Mouse (Mus musculus) cerebellum, postnatal 14 days (tissue): ENCODE data around the gene Lpin1.

Source experiments
- DNase-seq, 2 experiments: peaks; one replicate each; pipeline ENCODE4 v3.0.0; 2021; ENCODE audit warnings: mixed read lengths in 2 of 2

Lpin1 gene

DNA sequence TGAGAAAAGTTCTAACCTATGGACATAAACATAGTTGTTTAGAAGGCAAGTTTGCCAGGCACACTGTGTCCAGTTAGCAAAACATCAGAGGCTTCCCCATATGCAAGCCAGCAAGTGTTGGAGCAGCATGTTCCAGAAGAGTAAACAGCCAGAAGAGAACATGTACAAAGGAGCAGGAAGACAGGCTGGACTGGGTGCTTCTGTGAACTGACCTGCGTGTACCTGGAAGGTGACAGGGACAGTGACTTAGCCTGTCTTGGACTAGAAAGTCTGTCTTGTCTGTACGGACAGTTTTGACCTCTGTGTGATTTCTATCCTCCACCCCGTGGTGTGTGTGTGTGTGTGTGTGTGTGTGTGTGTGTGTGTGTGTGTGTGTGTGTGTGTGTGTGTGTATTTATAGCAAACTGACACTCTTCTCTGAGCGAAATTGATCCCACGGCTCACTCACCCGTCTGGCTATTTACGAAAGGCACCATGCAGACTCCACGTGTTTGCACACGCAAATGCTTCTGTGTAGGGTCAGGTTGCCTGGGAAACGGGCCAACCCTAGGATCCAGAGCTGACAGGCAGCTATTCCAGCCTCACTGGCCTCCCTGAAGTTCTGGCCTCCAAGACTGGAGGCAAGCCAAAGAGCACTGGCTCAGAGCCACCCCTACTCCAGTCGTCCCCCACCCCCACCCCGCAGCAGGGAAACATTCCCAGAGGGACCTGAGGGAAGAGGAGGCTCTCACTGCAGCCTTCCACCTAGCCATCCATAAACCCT is 7.9 kb upstream of the Lpin1 start:
- peak; percentile 75 to 82 for DNase-seq

DNA sequence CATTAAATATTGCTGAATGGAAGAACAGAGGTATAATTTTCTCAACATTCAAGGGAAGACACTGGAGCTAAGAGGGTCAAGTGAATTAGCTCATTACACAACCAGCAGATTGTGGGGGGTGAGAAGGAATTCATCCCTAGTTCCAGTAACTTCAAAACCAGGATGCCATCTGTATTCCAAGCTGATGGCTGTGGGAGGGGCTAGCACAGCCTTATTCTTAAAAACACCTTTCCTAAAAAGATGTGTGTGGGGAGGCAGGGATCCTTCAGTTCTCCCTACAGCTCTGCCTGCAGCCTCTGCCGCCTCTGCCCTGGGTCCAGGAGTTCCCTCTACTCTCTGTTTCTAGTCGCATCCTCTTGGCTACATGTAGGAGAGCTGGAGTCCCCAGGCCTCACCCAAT is 5.0 kb upstream of the Lpin1 start:
- DNase-seq: no peak

DNA sequence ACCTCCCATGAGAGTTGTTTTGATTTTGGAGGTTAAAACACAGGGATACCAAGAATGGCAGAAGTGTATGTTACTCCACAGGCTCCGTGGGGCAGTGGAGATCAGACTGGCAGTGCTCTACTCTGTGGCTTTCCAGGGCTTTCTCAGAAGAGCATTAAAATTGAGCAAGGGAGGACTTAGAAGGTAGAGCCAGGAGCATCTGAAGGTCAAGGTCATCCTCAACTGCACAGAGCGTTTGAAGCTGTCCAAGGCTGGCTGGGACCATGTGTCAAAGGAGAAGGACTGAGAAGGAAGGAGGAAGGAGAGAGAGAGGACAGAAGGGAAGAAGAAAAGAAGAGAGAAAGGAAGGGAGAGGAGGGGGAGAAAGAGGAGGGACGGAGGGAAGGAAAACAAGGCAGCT is 3.8 kb upstream of the Lpin1 start:
- DNase-seq: no peak

DNA sequence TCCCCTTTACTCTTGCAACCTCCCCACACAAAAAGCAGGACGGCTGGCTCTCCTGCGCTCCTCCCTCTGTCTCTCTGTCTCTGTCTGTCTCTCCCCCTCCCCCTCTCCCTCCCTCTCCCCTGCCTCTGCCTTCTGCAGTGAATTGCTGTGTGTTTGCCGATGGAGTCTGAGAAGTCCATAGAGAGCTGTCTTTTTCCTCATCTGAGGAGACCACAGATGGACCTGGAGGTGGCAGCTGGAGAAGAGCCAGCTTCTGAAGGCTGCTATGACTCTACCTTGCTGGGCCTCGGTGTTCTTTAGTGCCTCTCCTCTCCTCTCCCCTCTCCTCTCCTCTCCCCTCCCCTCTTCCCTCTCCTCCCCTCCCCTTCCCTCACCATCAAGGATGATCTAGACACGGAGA is 5.1 kb downstream of the Lpin1 start:
- DNase-seq: no peak

DNA sequence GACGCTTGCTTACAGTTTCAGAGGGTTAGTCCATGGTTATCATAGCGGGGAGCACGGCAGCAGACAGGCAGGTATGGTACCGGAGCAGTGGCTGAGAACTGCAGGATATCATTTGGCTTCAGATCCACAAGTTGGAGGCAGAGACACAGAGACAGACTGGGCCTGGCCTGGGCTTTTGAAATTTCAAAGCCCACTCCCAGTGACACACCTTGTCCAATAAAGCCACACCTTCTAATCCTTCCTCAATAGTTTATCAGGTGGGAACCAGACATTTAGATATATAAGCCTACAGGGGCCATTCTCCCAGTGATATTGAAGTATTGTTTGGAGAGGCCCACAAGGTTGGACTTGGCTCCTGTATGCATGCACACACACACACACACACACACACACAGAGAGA is 8.5 kb downstream of the Lpin1 start:
- DNase-seq: no peak

DNA sequence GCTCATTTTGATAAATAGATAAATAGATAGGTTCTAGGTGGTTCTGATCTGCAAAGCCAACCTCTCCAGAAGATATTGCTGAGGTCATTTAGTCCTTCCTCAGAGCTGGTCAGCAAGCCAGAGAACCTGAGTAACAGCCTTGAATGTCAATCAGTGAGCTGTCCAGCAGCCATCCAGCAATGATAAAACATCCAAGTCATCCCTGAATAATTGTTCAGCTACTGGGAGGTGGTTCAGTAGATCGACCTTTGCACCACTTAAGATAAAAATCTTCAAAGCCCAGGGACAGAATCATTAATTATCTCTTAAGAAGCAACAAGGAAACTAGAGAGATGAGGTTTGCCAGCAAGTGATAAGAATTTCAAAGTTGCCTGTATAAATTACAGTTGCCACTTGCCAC is 10.4 kb downstream of the Lpin1 start:
- no peak for DNase-seq

DNA sequence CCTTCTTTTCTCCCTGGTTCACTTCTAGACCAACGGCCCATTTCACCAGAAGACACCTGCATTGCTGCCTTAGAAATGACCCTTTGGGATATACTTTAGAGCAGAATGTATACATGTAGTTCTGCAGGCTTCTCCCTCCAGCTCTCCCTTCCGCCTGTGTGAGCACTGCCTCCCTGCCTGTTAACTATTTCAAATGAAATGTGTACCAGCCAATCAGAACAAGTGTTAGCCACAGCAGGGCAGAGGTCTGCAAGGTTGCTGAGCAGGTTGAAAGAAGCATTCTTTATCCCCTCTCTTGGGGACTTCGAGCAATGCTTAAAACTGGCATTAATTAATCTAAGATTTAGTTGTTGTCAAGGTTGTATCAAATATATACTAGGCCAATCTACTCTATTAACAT is 11.4 kb downstream of the Lpin1 start:
- DNase-seq: no peak

DNA sequence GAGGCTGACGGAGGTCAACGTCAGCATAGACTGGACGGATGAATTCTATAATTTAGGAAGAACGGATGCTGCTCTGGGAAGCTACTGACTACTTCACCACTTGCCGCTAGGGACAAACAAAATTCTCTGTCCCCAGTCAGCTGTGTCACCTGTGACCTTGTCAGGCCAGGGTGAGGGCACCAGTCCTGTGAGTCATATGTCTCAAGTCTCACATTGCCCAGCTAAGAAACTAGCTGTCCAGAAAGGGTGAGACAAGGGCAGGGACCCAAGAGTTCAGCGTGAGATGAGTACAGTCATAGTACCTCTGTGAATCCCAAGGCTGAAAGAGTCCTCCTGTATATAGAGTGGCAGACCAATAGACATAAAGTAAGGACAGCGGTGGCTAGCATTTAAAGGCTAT is 17.0 kb downstream of the Lpin1 start:
- no peak for DNase-seq

DNA sequence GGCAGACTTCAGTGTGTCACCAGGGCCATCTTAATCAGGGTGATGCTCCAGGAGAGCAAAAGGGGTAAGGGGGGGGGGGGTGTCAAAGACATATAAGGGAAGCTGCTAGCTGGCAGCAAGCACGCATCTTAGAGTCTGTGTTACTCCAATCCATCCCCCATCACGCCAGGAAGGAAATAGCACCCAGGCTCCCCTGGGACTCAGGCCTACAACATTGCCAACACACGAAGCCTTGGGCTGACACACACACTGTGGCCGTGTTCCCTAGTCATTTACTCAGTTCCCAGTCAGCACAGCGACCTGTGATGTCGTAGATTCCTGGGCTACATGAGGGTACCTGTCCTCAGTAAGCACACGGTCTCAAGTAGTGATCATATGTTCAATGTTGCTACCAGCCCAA is 17.8 kb downstream of the Lpin1 start:
- DNase-seq: no peak

DNA sequence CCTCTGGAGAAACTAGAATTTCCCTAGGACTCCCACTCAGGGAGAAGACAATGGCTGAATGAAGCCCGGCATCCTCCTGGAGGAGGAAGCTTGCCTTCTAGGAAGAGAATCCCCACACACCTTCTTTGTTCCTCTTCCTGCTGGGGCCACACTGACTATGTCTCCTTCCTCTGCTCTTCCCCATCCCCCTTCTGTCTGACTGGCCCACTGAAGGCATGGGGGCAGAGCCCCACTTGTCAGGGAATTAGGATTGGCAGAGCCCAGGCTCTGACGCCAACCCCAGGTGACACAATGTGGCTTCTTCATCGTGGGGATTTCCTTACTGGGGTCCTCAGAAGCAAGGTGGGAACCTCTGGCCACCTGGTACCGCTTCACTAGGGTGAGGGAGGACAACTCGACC is 18.3 kb downstream of the Lpin1 start:
- DNase-seq: no peak

DNA sequence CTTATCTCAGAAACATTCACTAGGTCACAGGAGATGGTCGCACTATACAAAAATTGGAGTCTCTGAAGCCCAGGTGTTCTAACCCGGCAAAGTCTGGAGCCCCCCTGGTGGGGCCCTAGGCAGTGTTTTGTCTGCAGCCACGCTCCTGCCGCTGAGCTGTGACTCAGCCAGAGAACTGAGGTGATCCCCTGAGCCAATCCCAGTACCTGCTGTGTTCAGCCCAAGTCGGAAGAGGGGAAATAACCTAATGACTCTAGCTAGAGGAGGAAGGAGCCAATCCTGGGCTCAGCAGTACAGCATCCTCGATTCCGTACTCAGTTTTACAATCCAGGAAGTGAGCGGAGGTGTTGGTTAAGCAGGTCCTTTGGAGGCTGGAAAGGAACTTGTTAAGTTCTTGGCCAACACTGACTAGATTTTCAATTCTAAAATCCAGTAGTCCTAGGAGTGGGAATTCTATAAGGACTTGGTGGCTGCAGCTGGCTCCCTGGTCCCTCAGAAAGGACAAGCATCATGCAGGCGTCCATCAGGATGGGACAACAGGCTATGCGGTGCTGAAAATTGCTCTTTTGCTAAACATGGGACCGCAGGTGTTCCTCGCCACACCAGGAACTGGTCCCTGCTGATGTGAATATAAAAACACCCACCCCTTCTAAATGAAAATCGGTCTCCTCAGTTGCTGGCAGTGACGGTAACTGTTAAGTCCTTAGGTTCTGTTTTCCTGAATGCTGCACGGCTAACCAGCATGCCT is 19.1 kb downstream of the Lpin1 start:
- peak; percentile 90 to 92 for DNase-seq

DNA sequence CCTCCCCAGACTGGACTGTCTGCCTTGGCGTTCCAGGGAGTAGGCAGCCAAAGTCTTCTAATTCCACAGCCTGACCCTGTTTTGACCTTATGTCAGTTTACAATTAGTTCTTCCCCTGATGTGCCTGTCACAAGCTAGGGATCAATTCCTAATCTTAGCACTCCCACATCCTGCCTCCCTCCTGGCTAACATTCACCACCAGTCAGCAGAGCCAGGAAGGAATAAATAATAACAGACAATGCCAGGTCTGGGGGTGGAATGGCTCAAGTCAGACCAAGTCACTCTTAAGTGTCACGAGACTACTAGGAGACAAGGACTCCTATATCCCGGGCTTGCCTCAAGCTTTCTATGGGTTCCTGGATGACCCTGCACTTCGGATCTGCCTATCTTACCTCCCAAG is 20.8 kb downstream of the Lpin1 start:
- DNase-seq: no peak

DNA sequence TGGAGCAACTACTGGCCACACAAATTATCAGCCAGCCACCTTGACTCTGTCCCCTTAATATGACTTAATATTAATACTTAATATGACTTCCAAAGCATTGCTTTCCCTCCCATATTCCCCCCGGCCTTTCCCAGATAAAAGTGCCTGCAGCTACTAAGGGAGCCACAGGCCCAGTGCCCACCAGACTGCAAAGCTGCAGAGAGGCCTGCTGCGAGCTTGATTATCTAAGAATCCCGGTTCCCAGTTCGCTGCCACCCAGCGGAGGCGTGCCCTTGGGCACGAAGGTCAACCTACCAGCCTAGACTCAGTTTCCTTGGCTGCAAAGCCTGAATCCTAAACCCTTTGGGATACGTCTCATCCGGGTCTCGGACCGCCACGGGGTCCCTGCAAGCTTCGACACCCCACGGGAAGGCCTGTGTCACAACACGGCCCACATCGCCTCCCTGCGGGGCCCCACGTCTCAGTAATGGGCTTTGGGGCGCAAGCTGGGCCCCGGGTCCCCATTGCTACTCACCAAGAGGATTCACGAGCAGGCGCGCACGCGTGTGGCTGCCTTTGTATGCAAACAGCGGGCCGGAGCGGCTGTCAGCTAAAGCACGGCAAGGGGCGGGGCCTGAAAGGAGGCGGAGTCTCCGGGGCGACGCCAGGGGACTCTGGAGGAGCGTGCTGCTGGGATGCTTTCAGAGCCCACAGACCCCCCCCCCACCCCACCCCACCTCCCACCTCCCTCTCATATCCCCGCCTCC is 21.4 kb downstream of the Lpin1 start:
- peak; percentile 95 to 98 for DNase-seq

DNA sequence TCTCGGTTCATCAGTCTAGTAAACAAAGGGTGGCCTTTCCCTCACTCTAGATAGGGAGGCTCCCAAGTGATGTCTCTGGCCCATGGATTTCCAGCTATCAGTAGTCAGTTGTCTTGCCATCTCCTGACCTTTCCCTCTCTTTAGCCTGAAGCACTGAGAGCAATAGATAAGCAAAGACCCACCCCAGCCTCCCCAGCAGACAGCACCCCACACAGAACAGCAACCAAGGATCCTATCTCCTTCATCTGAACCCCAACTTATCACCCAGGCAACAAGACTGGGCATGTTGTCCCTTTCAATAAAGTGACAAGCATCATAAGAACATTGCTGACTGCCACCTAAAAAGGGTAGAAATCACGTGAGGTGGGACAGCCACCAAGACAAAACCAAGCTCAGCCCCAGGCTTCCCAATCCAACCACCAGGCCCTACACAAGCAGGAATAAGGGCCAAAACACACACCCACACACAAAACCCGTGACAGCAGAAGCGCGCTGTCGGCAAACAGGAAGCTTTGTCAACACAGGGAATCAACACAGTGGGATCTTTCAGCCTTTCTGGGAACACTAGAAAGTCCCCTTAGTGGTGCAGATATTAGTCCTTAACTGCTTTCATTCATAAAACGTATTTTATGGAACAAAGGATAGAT is 22.2 kb downstream of the Lpin1 start:
- DNase-seq: peak; percentile 39 to 41

DNA sequence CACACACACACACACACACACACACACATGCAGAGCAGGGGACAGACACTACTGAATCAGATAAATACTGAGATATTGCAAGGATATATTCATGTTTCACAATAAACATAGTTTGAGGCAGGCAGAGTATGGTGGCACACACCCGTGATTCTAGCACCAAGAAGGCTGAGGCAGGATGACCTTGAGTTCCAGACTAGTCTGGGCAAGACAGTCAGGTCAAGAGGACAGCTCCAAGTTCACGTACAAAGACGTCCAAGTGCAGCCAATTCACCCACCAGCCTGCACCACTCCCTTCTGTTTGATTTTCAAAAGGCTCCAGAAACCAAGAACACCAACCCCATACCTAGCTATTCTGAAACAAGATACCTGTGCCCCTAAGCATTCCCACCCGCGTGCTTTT is 23.0 kb downstream of the Lpin1 start:
- DNase-seq: no peak

DNA sequence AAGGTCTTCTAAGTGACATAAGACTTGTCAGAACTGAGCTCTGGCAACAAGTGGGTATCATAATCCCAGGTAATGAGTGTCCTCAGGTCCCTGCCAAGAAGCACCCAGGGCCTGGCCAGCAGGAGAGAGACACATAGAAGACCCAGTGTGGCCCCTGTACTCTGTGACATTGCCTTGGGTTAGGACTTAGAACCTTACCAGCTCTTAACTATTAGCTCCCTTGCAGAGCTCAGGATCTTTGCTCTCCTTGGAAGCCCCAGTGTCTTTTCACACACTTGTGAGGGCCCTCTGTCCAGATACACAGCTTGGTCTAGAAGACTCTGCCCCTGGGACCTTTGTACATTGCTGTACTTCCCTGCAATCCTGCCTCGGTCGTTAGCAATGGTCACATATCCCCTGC is 23.7 kb downstream of the Lpin1 start:
- no peak for DNase-seq

DNA sequence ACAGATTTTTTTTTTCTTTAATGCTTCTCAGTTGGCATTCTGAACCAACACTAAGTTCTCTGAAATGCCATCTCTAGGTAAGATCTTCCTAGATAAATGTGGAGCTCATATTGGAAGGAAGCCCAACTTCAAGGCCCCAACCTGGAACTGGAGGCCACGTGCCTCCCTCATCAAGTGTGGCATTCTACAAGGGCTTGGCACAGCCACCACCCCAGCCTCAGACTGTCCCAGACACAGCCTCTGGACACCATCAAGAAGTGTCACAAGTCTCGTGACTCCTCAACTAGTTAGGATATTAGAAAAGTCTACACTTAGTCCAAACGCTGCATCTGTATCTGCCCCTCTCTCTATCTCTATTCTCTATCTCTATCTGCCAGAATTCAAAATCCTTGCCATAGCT is 25.8 kb downstream of the Lpin1 start:
- no peak for DNase-seq

DNA sequence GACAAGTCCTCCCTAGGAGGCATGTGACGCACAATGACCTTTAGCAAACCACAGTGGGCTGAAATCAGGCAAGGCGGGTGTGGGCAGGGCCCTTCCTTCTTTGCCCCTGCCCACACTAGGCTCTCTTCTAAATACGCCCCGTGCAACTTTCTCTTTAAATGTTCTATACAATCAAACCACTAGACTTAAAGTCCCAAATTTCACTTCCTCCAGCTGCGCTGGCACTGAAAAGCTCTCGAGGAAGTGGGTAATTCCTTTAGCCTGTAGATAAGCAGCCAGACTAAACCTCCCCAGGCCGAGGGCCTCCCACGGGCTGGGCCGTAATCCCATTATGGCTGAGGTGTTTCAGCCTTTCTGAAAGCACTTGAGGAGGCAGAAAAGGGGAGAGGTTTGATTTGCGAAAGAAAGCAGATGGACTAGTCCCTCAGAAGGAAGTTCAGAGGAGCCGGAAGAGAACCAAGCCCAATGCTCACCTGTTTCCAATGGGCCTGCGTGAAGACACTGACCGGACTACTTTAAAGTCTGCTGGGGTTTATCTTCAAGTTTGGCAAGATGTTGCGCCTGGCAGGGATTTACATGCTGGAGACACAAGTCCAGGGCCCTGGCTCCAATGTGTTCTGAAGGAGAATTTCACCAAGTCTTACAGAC is 26.6 kb downstream of the Lpin1 start:
- no peak for DNase-seq

DNA sequence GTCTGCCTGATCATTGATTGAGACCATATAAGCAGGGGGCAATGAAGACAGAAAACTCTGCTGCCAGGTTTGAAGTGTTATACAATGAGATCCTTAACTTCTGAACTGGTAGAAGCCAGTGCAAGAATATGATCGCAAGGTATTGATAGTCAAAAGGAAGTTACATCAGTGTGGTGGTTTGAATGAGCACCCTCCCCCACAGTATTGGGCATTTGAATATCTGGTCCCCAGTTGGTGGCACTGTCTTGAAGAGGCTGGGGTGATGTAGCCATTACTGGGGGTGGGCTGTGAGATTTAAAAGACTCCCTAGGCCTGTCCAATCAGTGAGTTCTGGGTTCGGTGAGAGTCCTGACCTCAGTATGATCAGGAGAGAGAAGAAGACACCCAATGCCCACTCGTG is 27.5 kb downstream of the Lpin1 start:
- no peak for DNase-seq

DNA sequence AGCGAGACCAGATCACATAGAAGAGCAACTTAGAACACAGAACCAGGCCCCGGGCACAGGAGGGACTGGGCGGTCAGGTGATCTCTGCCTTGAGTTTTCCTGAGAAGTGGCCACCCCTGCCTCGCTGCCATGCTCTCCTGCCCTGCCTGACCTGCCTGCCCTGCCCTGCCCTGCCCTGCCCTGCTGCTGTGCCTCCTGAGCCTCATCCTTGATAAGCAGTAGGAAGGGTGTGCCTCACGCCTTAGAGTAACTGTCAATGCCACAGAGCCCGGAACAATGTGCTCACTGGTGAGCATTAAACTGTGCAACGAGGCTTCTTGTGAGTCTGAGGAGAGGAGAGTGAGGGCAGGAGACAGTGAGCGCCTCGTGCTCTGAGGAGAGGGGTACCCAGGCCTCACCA is 30.5 kb downstream of the Lpin1 start:
- DNase-seq: no peak

DNA sequence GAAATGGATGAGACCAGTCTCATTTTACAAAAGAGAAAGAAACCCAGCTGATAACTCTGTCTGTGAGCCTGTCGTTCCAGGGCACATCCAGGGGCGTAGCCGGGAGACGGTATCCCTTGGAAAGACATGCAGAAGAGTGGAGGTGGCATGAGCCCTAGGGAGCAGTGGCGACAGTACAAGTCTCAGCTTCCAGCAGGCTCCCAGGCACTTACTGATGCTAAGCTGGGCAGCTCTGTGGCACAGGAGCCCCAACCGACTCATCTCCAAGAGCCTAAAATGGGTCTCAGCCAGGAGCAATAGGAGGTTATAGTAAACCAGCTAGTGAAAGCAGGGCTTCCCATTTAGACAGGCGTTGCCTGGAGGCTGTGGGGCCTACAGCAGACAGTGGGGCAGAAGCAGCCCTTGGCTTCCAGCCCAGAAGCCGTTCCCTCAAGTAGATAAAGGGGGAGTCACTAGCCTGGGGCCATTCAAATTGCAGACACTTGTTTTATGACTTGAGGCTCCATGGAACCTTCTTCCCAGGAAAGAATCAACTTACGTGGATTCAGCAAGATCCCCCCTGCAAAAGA is 33.0 kb downstream of the Lpin1 start:
- DNase-seq: peak; percentile 41 to 42

DNA sequence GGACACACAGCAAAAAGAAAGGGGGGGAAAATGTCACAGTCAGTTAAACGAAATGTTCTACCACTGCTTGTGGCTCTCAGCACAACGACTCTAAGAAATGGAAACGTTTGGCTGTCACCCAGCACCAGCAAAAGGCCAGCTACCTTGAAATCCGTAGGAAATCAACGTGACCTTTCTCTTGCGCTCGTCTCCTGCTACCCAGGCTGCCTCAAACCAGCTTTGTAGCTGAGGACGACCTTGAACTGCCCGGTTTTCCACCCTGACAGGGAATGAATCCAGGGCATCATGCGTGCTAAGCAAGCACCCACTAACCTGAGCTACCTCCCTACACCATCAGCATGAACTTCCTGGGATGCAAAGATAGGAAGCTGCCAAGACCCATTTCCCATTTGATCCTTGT is 39.5 kb downstream of the Lpin1 start:
- DNase-seq: no peak
